Mouse (Mus musculus) MEL (cell line): Measurements from ENCODE around the gene 1700016K19Rik. TPM values are rescaled to one million over a fixed set of nuclear protein-coding genes. Genes with fewer than 3 reads are reported as not detected.
A peak's percentile ranks its signal among the peaks of the same experiment; 100 is the strongest.

Source experiments
- DNase-seq: peaks from one replicate; pipeline ENCODE4 v3.0.0; 2011; ENCODE audit warnings: low read depth, low spot score
- H3K27ac ChIP-seq: 2 replicates; pipeline ENCODE4 v1.5.1; 2012; ENCODE audit warnings: low read depth, mild to moderate bottlenecking, control low read depth, low read length, moderate library complexity; ENCODE audit not compliant: control insufficient read depth
- H3K27me3 ChIP-seq, 2 experiments: fragments of 150-350 bp in 1 of 2; sonication (generic) in 1 of 2; 2 replicates each; pipeline ENCODE4 v1.6.1; 2012; ENCODE audit warnings: low read length in 2 of 2, mild to moderate bottlenecking in 2 of 2, improper control_type of control experiment in 1 of 2, moderate library complexity in 1 of 2; ENCODE audit not compliant: insufficient read depth in 2 of 2, control insufficient read depth in 1 of 2
- H3K36me3 ChIP-seq, 2 experiments: 2 replicates each; pipeline ENCODE4 v1.6.1; 2012 to 2014; ENCODE audit warnings: low read length in 2 of 2, improper control_type of control experiment in 1 of 2, inconsistent platforms in 1 of 2, mild to moderate bottlenecking in 1 of 2; ENCODE audit not compliant: insufficient read depth in 2 of 2, control insufficient read depth in 1 of 2
- H3K4me1 ChIP-seq, 2 experiments: fragments of 150-350 bp in 1 of 2; sonication (generic) in 1 of 2; 2 replicates each; pipeline ENCODE4 v1.6.1; 2012; ENCODE audit warnings: low read length in 2 of 2, improper control_type of control experiment in 1 of 2, mild to moderate bottlenecking in 1 of 2; ENCODE audit not compliant: insufficient read depth in 2 of 2, control insufficient read depth in 1 of 2
- H3K4me3 ChIP-seq, 2 experiments: fragments of 150-350 bp in 1 of 2; sonication (generic) in 1 of 2; 2 replicates each; pipeline ENCODE4 v1.5.1; 2012; ENCODE audit warnings: low read depth in 2 of 2, low read length in 2 of 2, mild to moderate bottlenecking in 2 of 2, moderate library complexity in 2 of 2, control low read depth in 1 of 2, improper control_type of control experiment in 1 of 2; ENCODE audit not compliant: control insufficient read depth in 1 of 2, insufficient read depth in 1 of 2
- H3K79me2 ChIP-seq: 2 replicates; pipeline ENCODE4 v1.6.1; 2012; ENCODE audit warnings: mild to moderate bottlenecking, low read length, moderate library complexity; ENCODE audit not compliant: control insufficient read depth, poor library complexity, insufficient read depth
- H3K9ac ChIP-seq: 2 replicates; pipeline ENCODE4 v1.6.1; 2012; ENCODE audit warnings: low read depth, mild to moderate bottlenecking, control low read depth, low read length, moderate library complexity; ENCODE audit not compliant: control insufficient read depth, poor library complexity, severe bottlenecking
- H3K9me3 ChIP-seq: fragments of 150-350 bp; sonication (generic); replicated peaks from 2 replicates; pipeline ENCODE4 v1.6.1; 2012; ENCODE audit warnings: mild to moderate bottlenecking, low read length, improper control_type of control experiment, moderate library complexity; ENCODE audit not compliant: insufficient read depth
- BHLHE40 ChIP-seq: IDR thresholded peaks from 2 replicates; pipeline ENCODE4 v1.6.1; 2012; ENCODE audit warnings: low read depth, mild to moderate bottlenecking, inconsistent platforms, low read length, improper control_type of control experiment, borderline replicate concordance
- CHD1 ChIP-seq: IDR thresholded peaks from 2 replicates; pipeline ENCODE4 v1.6.1; 2012; ENCODE audit warnings: low read depth, mild to moderate bottlenecking, inconsistent platforms, low read length, improper control_type of control experiment
- CHD2 ChIP-seq: IDR thresholded peaks from 2 replicates; pipeline ENCODE4 v1.6.1; 2011; ENCODE audit warnings: low read length, improper control_type of control experiment
- ELF1 ChIP-seq: IDR thresholded peaks from 2 replicates; pipeline ENCODE4 v1.6.1; 2014; ENCODE audit warnings: low read depth, mild to moderate bottlenecking, inconsistent platforms, low read length, improper control_type of control experiment, moderate library complexity
- EP300 ChIP-seq, 2 experiments: IDR thresholded peaks; 2 replicates each; pipeline ENCODE4 v1.6.1; 2011; ENCODE audit warnings: improper control_type of control experiment in 2 of 2, low read length in 2 of 2, low read depth in 1 of 2, mild to moderate bottlenecking in 1 of 2
- ETS1 ChIP-seq: IDR thresholded peaks from 2 replicates; pipeline ENCODE4 v1.6.1; 2012; ENCODE audit warnings: low read depth, mild to moderate bottlenecking, inconsistent platforms, low read length, improper control_type of control experiment, moderate library complexity
- GABPA ChIP-seq: IDR thresholded peaks from 2 replicates; pipeline ENCODE4 v1.6.1; 2012; ENCODE audit warnings: low read depth, mild to moderate bottlenecking, inconsistent platforms, low read length, improper control_type of control experiment, moderate library complexity
- GATA1 ChIP-seq: IDR thresholded peaks from 2 replicates; pipeline ENCODE4 v1.6.1; 2011; ENCODE audit warnings: low read depth, low read length, improper control_type of control experiment
- MAFK ChIP-seq: IDR thresholded peaks from 2 replicates; pipeline ENCODE4 v1.6.1; 2011; ENCODE audit warnings: low read depth, mild to moderate bottlenecking, low read length, improper control_type of control experiment, borderline replicate concordance
- MAZ ChIP-seq: IDR thresholded peaks from 2 replicates; pipeline ENCODE4 v1.6.1; 2012; ENCODE audit warnings: low read depth, mild to moderate bottlenecking, inconsistent platforms, low read length, improper control_type of control experiment
- MYB ChIP-seq: IDR thresholded peaks from 2 replicates; pipeline ENCODE4 v1.6.1; 2011; ENCODE audit warnings: mild to moderate bottlenecking, low read depth, low read length, improper control_type of control experiment
- NELFE ChIP-seq: IDR thresholded peaks from 2 replicates; pipeline ENCODE4 v1.6.1; 2011; ENCODE audit warnings: low read depth, low read length, improper control_type of control experiment
- POLR2AphosphoS2 ChIP-seq: IDR thresholded peaks from 2 replicates; pipeline ENCODE4 v1.6.1; 2011; ENCODE audit warnings: low read length, improper control_type of control experiment
- POLR2AphosphoS5 ChIP-seq: IDR thresholded peaks from 2 replicates; pipeline ENCODE4 v1.6.1; 2012; ENCODE audit warnings: low read depth, borderline replicate concordance, mild to moderate bottlenecking, inconsistent platforms, low read length, moderate library complexity, mixed read lengths
- RCOR1 ChIP-seq: IDR thresholded peaks from 2 replicates; pipeline ENCODE4 v1.6.1; 2012; ENCODE audit warnings: low read depth, mild to moderate bottlenecking, inconsistent platforms, low read length, improper control_type of control experiment
- SIN3A ChIP-seq: IDR thresholded peaks from 2 replicates; pipeline ENCODE4 v1.6.1; 2012; ENCODE audit warnings: low read length, improper control_type of control experiment, inconsistent platforms
- SMC3 ChIP-seq: IDR thresholded peaks from 2 replicates; pipeline ENCODE4 v1.6.1; 2011; ENCODE audit warnings: low read depth, low read length, improper control_type of control experiment
- TAL1 ChIP-seq: IDR thresholded peaks from 2 replicates; pipeline ENCODE4 v1.6.1; 2012; ENCODE audit warnings: mild to moderate bottlenecking, inconsistent platforms, low read length, moderate library complexity, mixed read lengths
- TBP ChIP-seq: IDR thresholded peaks from 2 replicates; pipeline ENCODE4 v1.8.0; 2011; ENCODE audit warnings: low read depth, low read length, improper control_type of control experiment
- UBTF ChIP-seq: IDR thresholded peaks from 2 replicates; pipeline ENCODE4 v1.6.1; 2012; ENCODE audit warnings: low read depth, mild to moderate bottlenecking, inconsistent platforms, low read length, improper control_type of control experiment, moderate library complexity, borderline replicate concordance; ENCODE audit not compliant: insufficient read depth
- USF1 ChIP-seq: IDR thresholded peaks from 2 replicates; pipeline ENCODE4 v1.6.1; 2014; ENCODE audit warnings: low read depth, mild to moderate bottlenecking, inconsistent platforms, low read length, improper control_type of control experiment, moderate library complexity
- USF2 ChIP-seq, 2 experiments: IDR thresholded peaks; 2 replicates each; pipeline ENCODE4 v1.6.1; 2011 to 2012; ENCODE audit warnings: improper control_type of control experiment in 2 of 2, low read length in 2 of 2, borderline replicate concordance in 1 of 2, inconsistent platforms in 1 of 2, low read depth in 1 of 2, mild to moderate bottlenecking in 1 of 2; ENCODE audit not compliant: insufficient read depth in 1 of 2
- ZNF384 ChIP-seq: IDR thresholded peaks from 2 replicates; pipeline ENCODE4 v1.6.1; 2012; ENCODE audit warnings: low read depth, mild to moderate bottlenecking, inconsistent platforms, low read length, improper control_type of control experiment
- polyA plus RNA-seq, 2 experiments: library from polyadenylated mRNA; stranded (reverse) in 1 of 2; unstranded in 1 of 2; fragments of >175 nt in 1 of 2; fragments of >200 nt in 1 of 2; gene quantifications; 2 replicates each; pipeline versions ENCODE4 v1.2.1 to v1.2.4; 2012; ENCODE audit warnings: low replicate concordance in 2 of 2, low read depth in 1 of 2; ENCODE audit not compliant: insufficient read length in 2 of 2, insufficient read depth in 1 of 2, missing spikeins in 1 of 2
- total RNA-seq: library from RNA; depleted of rRNA; stranded (reverse); fragments of 300-350 nt; gene quantifications from 2 replicates; pipeline ENCODE4 v1.2.3, GENCODE M21; 2012

The 1700016K19Rik gene
- total and polyA plus RNA-seq, 3 experiments = 0.25 TPM; not detected in 2

DNA sequence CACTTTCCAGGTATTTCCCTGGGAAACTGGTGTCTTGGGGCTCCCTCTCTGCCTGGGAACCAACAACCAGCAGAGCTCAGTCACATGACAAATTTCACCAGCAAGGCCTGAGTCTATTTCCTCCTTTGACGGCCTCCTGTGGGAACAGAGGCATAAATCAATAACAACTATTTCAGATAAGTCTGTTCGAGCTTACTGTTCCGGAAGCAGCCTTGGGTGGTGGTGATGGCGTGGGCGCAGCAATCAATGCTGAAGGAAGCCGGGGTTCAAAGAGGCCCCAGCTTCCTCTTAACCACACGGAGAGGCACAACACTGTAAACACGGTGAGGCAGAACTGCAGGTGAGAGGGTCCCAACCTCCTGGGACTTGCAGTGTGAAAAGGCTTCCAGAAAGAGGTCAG lies 23.0 kb upstream of the 1700016K19Rik start:
- Histone ChIP-seq H3K36me3 (peaks cover 0 to 4% of the 10 kb centered on the region in 2 experiments; a peak in 2 of 4 replicates), H3K4me3 (no peak overlapping the region), H3K9me3 (no peaks in the 10 kb centered on the region), H3K79me2 (no peaks in the 10 kb centered on the region), H3K9ac (peak overlapping the region; percentile 11; the same call in 1 of the 2 replicates), H3K27ac (no peak overlapping the region), H3K27me3 (peaks cover 0 to 2% of the 10 kb centered on the region in 2 experiments; a peak in 1 of 4 replicates), H3K4me1 (peaks cover 2 to 13% of the 10 kb centered on the region in 2 experiments; a peak in 3 of 4 replicates)
- DNase-seq = peak; percentile 69
- TF ChIP-seq USF1 = peak; percentile 83
- TF ChIP-seq USF2 (IDR thresholded peaks at IDR 0.05; ENCODE audit: borderline replicate concordance in 1 of 2, insufficient read depth in 1 of 2, low read depth in 1 of 2, low read length in 2 of 2) = peak in 1 of 2 experiments; percentile 50; a peak in 1 of 4 replicates
- TF ChIP-seq NELFE = no peak
- TF ChIP-seq ELF1 = peak; percentile 56; the same call in 1 of the 2 replicates
- no peak for TF ChIP-seq CHD2
- TF ChIP-seq MAFK = no peak; the same call in 1 of the 2 replicates
- 0 out of 2 replicates have a peak, but pooled peaks have one; percentile 29 for TF ChIP-seq TBP
- TF ChIP-seq BHLHE40 = peak; percentile 33; the same call in 1 of the 2 replicates
- no peak for TF ChIP-seq GABPA
- peak; percentile 70 to 71 for TF ChIP-seq EP300 (IDR thresholded peaks at IDR 0.05; ENCODE audit: low read depth in 1 of 2, low read length in 2 of 2)
- peak; percentile 98 for TF ChIP-seq RCOR1
- TF ChIP-seq SMC3 = no peak; the same call in 1 of the 2 replicates
- peak; percentile 42; the same call in 1 of the 2 replicates for TF ChIP-seq SIN3A
- TF ChIP-seq ETS1 = peak; percentile 58; the same call in 1 of the 2 replicates

GRCm38 (mm10) chr11:75978051-75978450 lies 21.7 kb upstream of the 1700016K19Rik start:
- H3K27ac ChIP-seq = no peak overlapping the region
- TF ChIP-seq UBTF (no peak), GATA1 (no peak), MYB (no peak), CHD1 (no peak), SMC3 (no peak), POLR2AphosphoS2 (no peak), ZNF384 (no peak), MAZ (no peak), TAL1 (no peak), POLR2AphosphoS5 (no peak), MAFK (no peak), RCOR1 (no peak), NELFE (no peak), BHLHE40 (no peak), USF1 (no peak)

More at GRCm38 (mm10) chr11:75978051-75978450, 21.7 kb upstream of the 1700016K19Rik start:
- peaks cover 0 to 2% of the 10 kb centered on the region in 2 experiments; a peak in 1 of 4 replicates for H3K27me3 ChIP-seq
- no peak overlapping the region for H3K4me3 ChIP-seq
- no peaks in the 10 kb centered on the region for H3K79me2 ChIP-seq
- no peak for DNase-seq
- H3K9ac ChIP-seq = no peak overlapping the region
- peaks cover 2 to 13% of the 10 kb centered on the region in 2 experiments; a peak in 3 of 4 replicates for H3K4me1 ChIP-seq
- H3K36me3 ChIP-seq = peaks cover 0 to 4% of the 10 kb centered on the region in 2 experiments; a peak in 2 of 4 replicates
- H3K9me3 ChIP-seq = no peaks in the 10 kb centered on the region
